Mouse (Mus musculus): ENCODE measurements around the gene Lrrc36. TPM values are rescaled to one million over a fixed set of nuclear protein-coding genes. Genes with fewer than 3 reads are reported as not detected.

Lrrc36 gene
- total RNA-seq, 2 experiments from 2014 or later: 0.40 TPM; not detected in 1

GRCm38 (mm10) chr8:105422006-105422405 lies 8.6 kb downstream of the Lrrc36 start:
- intact Hi-C loops (cut with DNase I): no loop called here
- DNase-seq (ENCODE audit: low spot score in 2 of 2): no peak

GRCm38 (mm10) chr8:105426878-105427277 lies 13.5 kb downstream of the Lrrc36 start:
- intact Hi-C loops (cut with DNase I): no loop called here
- DNase-seq (ENCODE audit: low spot score in 2 of 2): no peak

- intact Hi-C loops (cut with DNase I): no loop called here
- no peak for DNase-seq (ENCODE audit: low spot score in 2 of 2)
These were observed 18.6 kb downstream of the Lrrc36 start for GRCm38 (mm10) chr8:105431743-105432515.

DNA sequence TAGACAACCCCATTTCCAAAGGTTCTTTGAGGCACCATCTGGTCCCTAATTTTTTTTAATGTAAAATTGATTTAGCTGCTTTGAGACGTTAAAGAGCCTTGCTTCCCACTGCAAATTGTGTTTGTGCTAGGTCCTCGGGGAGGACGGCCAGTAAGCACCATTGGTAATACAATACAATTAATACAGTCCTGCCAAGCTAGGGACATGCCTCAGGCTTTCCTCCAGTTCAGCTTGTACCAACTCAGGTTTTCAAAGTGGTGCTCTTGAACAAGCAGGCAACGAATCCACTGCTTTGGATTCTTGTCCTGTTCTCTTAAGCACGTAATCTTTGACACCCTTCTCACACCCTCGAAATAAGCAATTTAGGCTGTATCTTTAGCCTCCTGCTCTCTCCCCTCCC lies 19.6 kb downstream of the Lrrc36 start:
- intact Hi-C loops (cut with DNase I): no loop called here
- no peak for DNase-seq (ENCODE audit: low spot score in 2 of 2)

DNA sequence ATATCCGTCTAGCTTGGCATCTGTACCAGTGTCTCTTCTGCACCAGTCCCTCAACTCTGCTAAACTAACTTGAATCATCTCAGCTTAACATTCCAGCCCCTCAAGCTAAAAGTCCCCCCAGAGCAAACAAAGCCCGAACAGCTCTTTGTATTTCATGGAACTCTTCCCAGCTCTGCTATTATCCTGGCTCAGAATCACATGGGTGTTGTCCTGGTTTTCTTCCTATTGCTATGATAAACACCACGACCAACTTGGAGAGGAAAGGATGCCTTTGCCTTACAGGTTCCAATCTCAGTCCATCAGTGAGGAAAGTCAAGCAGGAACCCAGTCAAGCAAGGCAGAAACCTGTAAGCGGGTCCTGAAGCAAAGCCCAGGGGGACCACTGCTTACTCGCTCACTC lies 20.1 kb downstream of the Lrrc36 start:
- DNase-seq (ENCODE audit: low spot score in 2 of 2): no peak
- intact Hi-C loops (cut with DNase I): no loop called here

GRCm38 (mm10) chr8:105434136-105434535 lies 20.8 kb downstream of the Lrrc36 start:
- no peak for DNase-seq (ENCODE audit: low spot score in 2 of 2)
- intact Hi-C loops (cut with DNase I): no loop called here

- intact Hi-C loops (cut with DNase I): no loop called here
- DNase-seq (ENCODE audit: low spot score in 2 of 2): no peak
These were observed 22.8 kb downstream of the Lrrc36 start for GRCm38 (mm10) chr8:105436218-105436617.

GRCm38 (mm10) chr8:105437078-105437748 lies 23.8 kb downstream of the Lrrc36 start:
- intact Hi-C loops (cut with DNase I): no loop called here
- no peak for DNase-seq (ENCODE audit: low spot score in 2 of 2)

GRCm38 (mm10) chr8:105438865-105439264 lies 25.5 kb downstream of the Lrrc36 start:
- intact Hi-C loops (cut with DNase I): no loop called here
- peak in 1 of 2 experiments; percentile 19 for DNase-seq (ENCODE audit: low spot score in 2 of 2)

- intact Hi-C loops (cut with DNase I): no loop called here
- DNase-seq (ENCODE audit: low spot score in 2 of 2): peak in 1 of 2 experiments; percentile 34
These were observed 28.1 kb downstream of the Lrrc36 start for GRCm38 (mm10) chr8:105441433-105441832.

GRCm38 (mm10) chr8:105442661-105443060 lies 29.3 kb downstream of the Lrrc36 start:
- intact Hi-C loops (cut with DNase I): no loop called here
- no peak for DNase-seq (ENCODE audit: low spot score in 2 of 2)

GRCm38 (mm10) chr8:105445296-105446126 lies 32.1 kb downstream of the Lrrc36 start:
- intact Hi-C loops (cut with DNase I): no loop called here
- peak; percentile 38 to 55 for DNase-seq (ENCODE audit: low spot score in 2 of 2)

GRCm38 (mm10) chr8:105446127-105446552 lies 32.8 kb downstream of the Lrrc36 start:
- intact Hi-C loops (cut with DNase I): no loop called here
- no peak for DNase-seq (ENCODE audit: low spot score in 2 of 2)

DNA sequence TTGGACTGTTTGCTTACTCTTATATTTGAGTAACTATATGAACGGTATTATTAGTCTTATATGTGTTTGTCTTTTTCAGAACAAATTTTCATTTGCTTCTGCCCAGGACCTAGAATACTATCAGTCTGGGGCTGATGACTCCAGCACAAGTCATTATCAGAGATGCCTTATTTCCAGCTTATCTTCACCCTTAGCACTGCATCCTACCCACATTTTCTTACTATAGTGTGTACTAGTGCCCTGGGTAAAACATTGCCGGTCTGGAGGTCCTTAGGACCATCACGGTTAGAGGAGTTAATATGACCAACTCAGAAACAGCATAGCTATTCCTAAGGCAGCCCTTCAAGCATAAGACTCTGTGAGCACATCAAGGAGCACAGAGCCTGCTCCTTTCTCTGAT lies 34.8 kb downstream of the Lrrc36 start:
- intact Hi-C loops (cut with DNase I): no loop called here
- DNase-seq (ENCODE audit: low spot score in 2 of 2): no peak

- intact Hi-C loops (cut with DNase I): no loop called here
- DNase-seq (ENCODE audit: low spot score in 2 of 2): no peak
These were observed 35.2 kb downstream of the Lrrc36 start for GRCm38 (mm10) chr8:105448596-105448995.

DNA sequence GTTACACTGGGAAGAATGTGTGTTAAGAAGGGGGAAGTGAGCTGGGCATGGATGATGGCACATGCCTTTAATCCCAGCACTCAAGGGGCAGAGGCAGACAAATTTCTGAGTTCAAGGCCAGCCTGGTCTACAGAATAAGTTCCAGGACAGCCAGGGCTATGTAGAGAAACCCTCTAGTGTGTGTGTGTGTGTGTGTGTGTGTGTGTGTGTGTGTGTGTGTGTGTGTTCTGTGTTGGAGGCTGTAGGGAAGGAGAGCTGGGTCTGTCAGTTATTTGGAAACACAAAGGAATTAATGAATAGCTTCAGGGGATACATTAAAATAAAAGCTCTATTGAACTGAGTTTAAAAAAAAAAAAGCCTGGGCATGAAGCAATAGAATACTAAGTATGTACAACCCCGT lies 37.6 kb downstream of the Lrrc36 start:
- DNase-seq (ENCODE audit: low spot score in 2 of 2): no peak
- intact Hi-C loops (cut with DNase I): no loop called here

DNA sequence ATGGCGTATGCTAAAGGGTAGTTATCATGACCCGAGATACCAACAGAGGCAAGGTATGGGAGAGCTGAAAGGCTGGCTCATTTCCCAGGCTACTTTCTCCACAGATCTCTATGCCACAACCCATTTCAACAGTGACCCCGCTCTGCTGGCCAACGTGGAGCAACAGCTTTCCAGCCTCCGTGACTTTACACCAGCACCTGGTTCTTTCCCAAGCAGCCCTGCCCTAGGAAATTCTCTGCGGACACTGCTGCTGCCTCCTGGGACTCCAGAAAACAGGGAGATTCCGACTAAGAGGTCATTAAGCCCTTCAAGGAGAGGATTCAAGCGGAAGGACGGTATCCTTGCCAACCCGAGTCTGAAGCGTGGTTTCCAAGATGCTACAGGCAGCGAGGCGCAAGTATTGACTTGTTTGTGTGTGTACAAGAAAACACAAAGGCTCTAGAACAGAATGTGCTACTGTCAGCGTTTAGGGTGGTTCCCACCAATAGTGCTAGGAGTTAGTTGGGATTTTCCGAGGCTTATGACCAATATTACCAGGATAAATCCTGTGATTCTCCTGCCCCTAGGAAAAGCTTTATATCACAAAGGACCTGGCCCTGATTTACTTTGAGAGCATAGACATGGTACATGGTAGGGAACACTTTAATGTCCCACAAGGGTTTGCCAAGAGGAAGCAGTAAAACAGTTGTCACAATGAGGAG lies 38.7 kb downstream of the Lrrc36 start:
- DNase-seq (ENCODE audit: low spot score in 2 of 2): no peak
- intact Hi-C loops (cut with DNase I): no loop called here

- intact Hi-C loops (cut with DNase I): no loop called here
- DNase-seq (ENCODE audit: low spot score in 2 of 2): no peak
These were observed 39.9 kb downstream of the Lrrc36 start for GRCm38 (mm10) chr8:105453296-105453695.

- DNase-seq (ENCODE audit: low spot score in 2 of 2): no peak
- intact Hi-C loops (cut with DNase I): no loop called here
These were observed 40.7 kb downstream of the Lrrc36 start for GRCm38 (mm10) chr8:105454088-105454487.

DNA sequence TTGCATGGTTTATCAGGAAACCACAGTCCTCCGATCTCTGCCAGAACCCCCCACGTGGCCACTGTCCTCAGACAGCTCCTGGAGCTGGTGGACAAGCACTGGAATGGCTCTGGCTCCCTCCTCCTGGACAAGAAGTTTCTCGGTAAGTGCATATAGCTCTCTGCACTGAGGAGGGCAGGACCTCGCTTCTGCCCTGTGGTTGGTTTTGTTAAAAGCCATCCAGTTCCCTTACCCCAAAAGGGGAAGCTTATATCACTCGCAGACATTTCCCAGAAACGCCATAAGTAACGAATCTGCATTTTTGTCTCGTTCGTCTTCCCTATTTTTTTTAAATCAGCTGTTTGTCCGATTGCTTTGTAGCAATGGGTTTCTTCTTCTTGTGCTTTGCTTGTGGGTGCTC lies 41.8 kb downstream of the Lrrc36 start:
- no peak for DNase-seq (ENCODE audit: low spot score in 2 of 2)
- intact Hi-C loops (cut with DNase I): no loop called here
